8 mouse cellular contexts compared by ENCODE assay signal in the genomic region with DNA sequence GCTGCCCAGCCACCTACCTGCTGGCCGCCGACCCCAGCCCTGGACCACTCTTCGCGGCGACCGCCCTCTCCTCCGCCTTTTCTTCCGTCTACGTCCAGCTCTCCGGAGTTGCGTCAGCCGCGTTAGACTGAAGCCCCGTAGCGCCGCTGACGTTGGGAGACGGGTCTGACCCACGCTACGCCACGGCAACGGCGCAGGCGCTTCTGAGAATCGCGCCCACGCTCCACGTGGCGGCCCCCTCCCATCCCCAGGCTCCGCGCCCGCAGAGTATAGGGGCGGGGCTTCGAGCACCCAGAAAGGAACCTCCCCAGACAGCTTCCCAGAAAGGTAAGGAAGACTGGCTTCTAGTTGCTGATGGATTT. TPM values are rescaled to one million over a fixed set of nuclear protein-coding genes. Genes with fewer than 3 reads are reported as not detected.
A peak's percentile ranks its signal among the peaks of the same experiment; 100 is the strongest.
DNase-seq lines count a peak whose midpoint lies in the region; ATAC-seq and TF ChIP-seq lines count a peak whose summit lies in the region.

Aldh18a1 (minus strand) TSS at position 171 of the 362 bp plus-strand sequence.

- no peaks in the 10 kb centered on the region for H3K79me2 ChIP-seq in heart, adult 2 months (replicated peaks; ENCODE audit: control insufficient read depth, insufficient read depth, low read length)

- peak within 1 kb of the TSS; percentile 79 for H3K4me2 ChIP-seq in embryonic facial prominence, embryonic 14.5 days (ENCODE audit: low read depth, low read length)
- H3K4me2 ChIP-seq in limb, embryonic 13.5 days (replicated peaks), result peak within 1 kb of the TSS; percentile 83
- H3K4me2 ChIP-seq in midbrain, embryonic 16.5 days (ENCODE audit: low read length), result peak within 1 kb of the TSS; percentile 66

- TF ChIP-seq CTCF in heart, adult 2 months (IDR thresholded peaks at IDR 0.05), result no peak

- peak; percentile 96 for ATAC-seq in embryonic facial prominence, embryonic 14.5 days (ENCODE audit: low read depth)
- ATAC-seq in limb, embryonic 13.5 days (ENCODE audit: low FRiP score, low read depth), result peak; percentile 94
- ATAC-seq in midbrain, embryonic 16.5 days, result peak; percentile 96

- H3K36me3 ChIP-seq in embryonic facial prominence, embryonic 14.5 days (ENCODE audit: control insufficient read depth, insufficient read depth, low read length), result peaks cover 16% of the 10 kb centered on the region
- no peaks in the 10 kb centered on the region for H3K36me3 ChIP-seq in heart, adult 2 months (ENCODE audit: control insufficient read depth, insufficient read depth, low read length)
- H3K36me3 ChIP-seq in limb, embryonic 13.5 days, result peaks cover 14% of the 10 kb centered on the region
- H3K36me3 ChIP-seq in midbrain, embryonic 16.5 days (ENCODE audit: control insufficient read depth, insufficient read depth, low read length), result peaks cover 3% of the 10 kb centered on the region; the same call in 1 of the 2 replicates

- peak; percentile 96 for DNase-seq in 3T3-L1 (ENCODE audit: low read depth, low spot score)
- DNase-seq in adrenal gland, postnatal 4 days (ENCODE audit: low spot score in 2 of 2), result peak; percentile 82 to 91
- DNase-seq in embryonic facial prominence, embryonic 14.5 days (ENCODE audit: low spot score), result peak; percentile 96
- DNase-seq in heart, adult 2 months, result peak; percentile 93 to 96
- peak; percentile 72 to 82 for DNase-seq in kidney, adult 8-10 months
- peak; percentile 85 to 92 for DNase-seq in spleen, postnatal 10 days (ENCODE audit: low spot score in 2 of 2)

- no peak for TF ChIP-seq POLR2A in heart, adult 2 months (IDR thresholded peaks at IDR 0.05; ENCODE audit: insufficient read depth, low read depth, low read length)

- 0% methylated on average over 24 of the region's 34 CpGs for WGBS in embryonic facial prominence, embryonic 14.5 days
- WGBS in heart, adult 2 months, result 0% methylated on average over 34 of the region's 34 CpGs
- 0% methylated on average over 34 of the region's 34 CpGs for WGBS in limb, embryonic 13.5 days
- WGBS in midbrain, embryonic 16.5 days, result under 1% methylated on average over 34 of the region's 34 CpGs

- peak within 1 kb of the TSS; percentile 73; the same call in 1 of the 2 replicates for H3K27ac ChIP-seq in embryonic facial prominence, embryonic 14.5 days (replicated peaks; ENCODE audit: low read depth, low read length)
- H3K27ac ChIP-seq in heart, adult 2 months, result peak within 1 kb of the TSS; percentile 15; the same call in 1 of the 2 replicates
- H3K27ac ChIP-seq in limb, embryonic 13.5 days, result no peak within 1 kb of the TSS
- peak within 1 kb of the TSS; percentile 83 for H3K27ac ChIP-seq in midbrain, embryonic 16.5 days (ENCODE audit: low read length)

- intact Hi-C loops in heart, adult 2 months (cut with DNase I), result no loop called here

- no peaks in the 10 kb centered on the region for H3K27me3 ChIP-seq in embryonic facial prominence, embryonic 14.5 days (replicated peaks; ENCODE audit: control insufficient read depth, insufficient read depth, low read length)
- no peaks in the 10 kb centered on the region for H3K27me3 ChIP-seq in heart, adult 2 months (ENCODE audit: control insufficient read depth, insufficient read depth, low read length)
- H3K27me3 ChIP-seq in limb, embryonic 13.5 days, result no peaks in the 10 kb centered on the region
- no peaks in the 10 kb centered on the region for H3K27me3 ChIP-seq in midbrain, embryonic 16.5 days (ENCODE audit: control insufficient read depth, insufficient read depth, low read depth, low read length)

- H3K4me1 ChIP-seq in embryonic facial prominence, embryonic 14.5 days (ENCODE audit: control insufficient read depth, insufficient read depth, low read length), result peaks cover 10% of the 10 kb centered on the region
- H3K4me1 ChIP-seq in heart, adult 2 months (ENCODE audit: control insufficient read depth, insufficient read depth, low read length), result no peaks in the 10 kb centered on the region
- H3K4me1 ChIP-seq in limb, embryonic 13.5 days, result peaks cover 13% of the 10 kb centered on the region
- peaks cover 23% of the 10 kb centered on the region for H3K4me1 ChIP-seq in midbrain, embryonic 16.5 days (ENCODE audit: control insufficient read depth, insufficient read depth, low read length)

- H3K4me3 ChIP-seq in embryonic facial prominence, embryonic 14.5 days (ENCODE audit: low read depth, low read length), result peak within 1 kb of the TSS; percentile 72
- peak within 1 kb of the TSS; percentile 69 for H3K4me3 ChIP-seq in heart, adult 2 months
- H3K4me3 ChIP-seq in limb, embryonic 13.5 days, result peak within 1 kb of the TSS; percentile 87
- H3K4me3 ChIP-seq in midbrain, embryonic 16.5 days (ENCODE audit: low read depth, low read length), result peak within 1 kb of the TSS; percentile 72

- TF ChIP-seq EP300 in heart, adult 2 months (IDR thresholded peaks at IDR 0.05; ENCODE audit: insufficient read depth, low read depth, low read length), result no peak

- no peaks in the 10 kb centered on the region for H3K9me3 ChIP-seq in embryonic facial prominence, embryonic 14.5 days (ENCODE audit: control insufficient read depth, low read length)
- H3K9me3 ChIP-seq in limb, embryonic 13.5 days, result no peaks in the 10 kb centered on the region
- H3K9me3 ChIP-seq in midbrain, embryonic 16.5 days (replicated peaks; ENCODE audit: control insufficient read depth, low read length, poor library complexity, severe bottlenecking), result no peaks in the 10 kb centered on the region

- peak within 1 kb of the TSS; percentile 73 for H3K9ac ChIP-seq in embryonic facial prominence, embryonic 14.5 days (ENCODE audit: low read depth, low read length)
- peak within 1 kb of the TSS; percentile 71 for H3K9ac ChIP-seq in heart, adult 2 months (ENCODE audit: low read depth, low read length)
- H3K9ac ChIP-seq in limb, embryonic 13.5 days, result peak within 1 kb of the TSS; percentile 80
- peak within 1 kb of the TSS; percentile 80 for H3K9ac ChIP-seq in midbrain, embryonic 16.5 days (ENCODE audit: low read depth, low read length)

RNA-seq across cellular contexts. Expression of gene Aldh18a1, which starts in this region (rescaled TPM):
- total RNA-seq in adrenal gland, postnatal 4 days (2021), result 10 to 100 TPM; 27.7 to 38.2 TPM
- 62.5 and 73.1 TPM in 2 replicates for polyA plus RNA-seq in embryonic facial prominence, embryonic 14.5 days (2014; fragmentation: Nextera tagmentation; extraction: Ambion mirVana)
- total RNA-seq in heart, adult 2 months (2021), result 1 to 10 TPM; 4.4 to 7.9 TPM
- polyA plus RNA-seq in heart, adult 2 months (2012; rRNA removed), result 7.6 and 12.4 TPM in 2 replicates
- 80.7 and 82.5 TPM in 2 replicates for polyA plus RNA-seq in limb, embryonic 13.5 days (2015; fragmentation: Nextera tagmentation; extraction: Ambion mirVana)
- 58.4 and 59.2 TPM in 2 replicates for polyA plus RNA-seq in midbrain, embryonic 16.5 days (2015; fragmentation: Nextera tagmentation; extraction: Ambion mirVana)
